8 mouse cellular contexts compared by ENCODE assay signal in the genomic region with DNA sequence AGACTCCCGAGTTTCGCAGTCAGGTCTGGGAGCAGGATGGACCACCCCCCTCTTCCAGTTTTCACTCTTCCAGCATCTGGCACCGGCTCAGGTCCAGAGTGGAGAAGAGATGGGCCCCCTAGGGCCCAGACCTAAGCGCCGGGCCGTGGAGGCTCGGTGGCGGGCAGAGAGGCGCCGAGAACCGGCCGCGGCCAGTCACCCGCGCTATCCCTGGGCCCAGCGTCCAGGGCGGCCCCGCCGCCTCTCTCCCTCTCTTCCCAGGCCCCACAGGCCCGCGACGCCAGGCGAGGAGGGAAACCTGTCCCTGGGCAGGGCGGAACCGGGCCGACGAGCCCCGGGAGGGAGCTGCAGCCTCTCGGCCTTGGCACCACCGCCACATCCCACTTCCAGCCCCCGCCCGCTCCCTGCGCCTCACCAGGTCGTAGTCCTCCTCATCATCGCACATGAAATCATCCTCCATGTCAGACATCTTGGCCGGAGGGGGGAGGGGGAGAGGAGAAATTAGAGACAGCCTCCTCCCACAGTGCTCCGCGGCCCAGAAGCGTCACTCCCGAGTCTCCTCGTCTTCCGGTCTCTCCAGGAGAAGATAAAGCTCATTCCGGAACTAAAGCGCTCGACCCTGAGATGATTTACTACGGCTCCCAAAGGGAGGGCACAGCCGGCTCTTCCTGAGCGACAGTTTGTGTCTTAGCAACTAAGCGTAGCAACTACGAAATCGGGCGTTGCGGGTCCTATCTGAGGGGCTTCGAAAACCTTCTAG. TPM values are rescaled to one million over a fixed set of nuclear protein-coding genes. Genes with fewer than 3 reads are reported as not detected.
DNase-seq lines count a peak whose midpoint lies in the region; ATAC-seq and TF ChIP-seq lines count a peak whose summit lies in the region.

A gene (plus strand): TSS at position 589 of the 760 bp plus-strand sequence.
A gene (minus strand): TSS at position 619 of the 760 bp plus-strand sequence.

- peak; percentile 98 for DNase-seq in CH12.LX (ENCODE audit: extremely low read depth)
- DNase-seq in c-Kit-positive CD71-positive TER-119-negative erythroid progenitor cells, embryonic 14.5 days (ENCODE audit: low read depth) = peak; percentile 96
- DNase-seq in forebrain, embryonic 11.5 days (ENCODE audit: low spot score) = peak; percentile 95
- DNase-seq in kidney, postnatal 36 days = peak; percentile 96 to 97
- DNase-seq in telencephalon, adult 2 months (ENCODE audit: low read depth, low spot score) = peak; percentile 97

- H3K36me3 ChIP-seq in CH12.LX (replicated peaks in 1 of 2; ENCODE audit: control insufficient read depth in 1 of 2, insufficient read depth in 1 of 2, low read length in 1 of 2) = peaks cover 0 to 5% of the 10 kb centered on the region in 2 experiments
- H3K36me3 ChIP-seq in forebrain, embryonic 11.5 days (ENCODE audit: control insufficient read depth, insufficient read depth, low read length) = no peaks in the 10 kb centered on the region
- no peaks in the 10 kb centered on the region for H3K36me3 ChIP-seq in heart, embryonic 16.5 days (ENCODE audit: control insufficient read depth, insufficient read depth)
- no peaks in the 10 kb centered on the region for H3K36me3 ChIP-seq in liver, embryonic 15.5 days (replicated peaks)
- H3K36me3 ChIP-seq in neural tube, embryonic 12.5 days = no peaks in the 10 kb centered on the region

- no peaks in the 10 kb centered on the region for H3K9me3 ChIP-seq in CH12.LX (replicated peaks; ENCODE audit: low read length)
- H3K9me3 ChIP-seq in forebrain, embryonic 11.5 days (ENCODE audit: control insufficient read depth, low read length) = no peaks in the 10 kb centered on the region
- no peaks in the 10 kb centered on the region for H3K9me3 ChIP-seq in heart, embryonic 16.5 days (replicated peaks; ENCODE audit: control insufficient read depth, low read length)
- no peaks in the 10 kb centered on the region for H3K9me3 ChIP-seq in liver, embryonic 15.5 days (replicated peaks)
- H3K9me3 ChIP-seq in neural tube, embryonic 12.5 days = no peaks in the 10 kb centered on the region

- peak within 1 kb of the TSS; percentile 20; the same call in 1 of the 2 replicates for H3K27ac ChIP-seq in CH12.LX (ENCODE audit: insufficient read depth, low read depth)
- peak within 1 kb of the TSS; percentile 68 for H3K27ac ChIP-seq in forebrain, embryonic 11.5 days (ENCODE audit: low read depth, low read length)
- H3K27ac ChIP-seq in heart, embryonic 16.5 days (ENCODE audit: low read length) = peak within 1 kb of the TSS; percentile 83
- peak within 1 kb of the TSS; percentile 91 for H3K27ac ChIP-seq in liver, embryonic 15.5 days (replicated peaks)
- H3K27ac ChIP-seq in neural tube, embryonic 12.5 days = peak within 1 kb of the TSS; percentile 83

- H3K4me2 ChIP-seq in CH12.LX (ENCODE audit: insufficient read depth, low read depth, poor library complexity, severe bottlenecking) = peak within 1 kb of the TSS; percentile 67; the same call in 1 of the 2 replicates
- peak within 1 kb of the TSS; percentile 75 for H3K4me2 ChIP-seq in forebrain, embryonic 11.5 days (ENCODE audit: low read depth, low read length, severe bottlenecking)
- H3K4me2 ChIP-seq in heart, embryonic 16.5 days (ENCODE audit: low read depth, low read length) = peak within 1 kb of the TSS; percentile 85
- H3K4me2 ChIP-seq in liver, embryonic 15.5 days = peak within 1 kb of the TSS; percentile 73
- H3K4me2 ChIP-seq in neural tube, embryonic 12.5 days (replicated peaks) = peak within 1 kb of the TSS; percentile 73

- H3K27me3 ChIP-seq in CH12.LX (replicated peaks) = no peaks in the 10 kb centered on the region
- no peaks in the 10 kb centered on the region for H3K27me3 ChIP-seq in forebrain, embryonic 11.5 days (ENCODE audit: control insufficient read depth, insufficient read depth, low read length)
- no peaks in the 10 kb centered on the region for H3K27me3 ChIP-seq in heart, embryonic 16.5 days (ENCODE audit: control insufficient read depth, insufficient read depth, low read length)
- H3K27me3 ChIP-seq in liver, embryonic 15.5 days = no peaks in the 10 kb centered on the region
- no peaks in the 10 kb centered on the region for H3K27me3 ChIP-seq in neural tube, embryonic 12.5 days (replicated peaks)

- TF ChIP-seq POLR2A in CH12.LX (IDR thresholded peaks at IDR 0.05; ENCODE audit: low read depth, low read length) = peak; percentile 90

- TF ChIP-seq RAD21 in CH12.LX (IDR thresholded peaks at IDR 0.05; ENCODE audit: low read depth, low read length) = no peak

- TF ChIP-seq CTCF in CH12.LX (conservative IDR thresholded peaks at IDR 0.05 in 1 of 2, IDR thresholded peaks at IDR 0.05 in 1 of 2; ENCODE audit: low read depth in 2 of 2, low read length in 2 of 2) = no peak

- H3K79me2 ChIP-seq in CH12.LX (replicated peaks; ENCODE audit: control insufficient read depth, extremely low read depth, insufficient read depth, poor library complexity, severe bottlenecking) = peaks cover 43% of the 10 kb centered on the region

- under 1% methylated on average over 44 of the region's 54 CpGs for WGBS in forebrain, embryonic 11.5 days
- under 1% methylated on average over 52 of the region's 54 CpGs for WGBS in heart, embryonic 16.5 days
- under 1% methylated on average over 50 of the region's 54 CpGs for WGBS in liver, embryonic 15.5 days (ENCODE audit: insufficient replicate concordance)
- 1% methylated on average over 52 of the region's 54 CpGs for WGBS in neural tube, embryonic 12.5 days

- peak within 1 kb of the TSS; percentile 84 to 100 (median 89) for H3K4me3 ChIP-seq in CH12.LX (replicated peaks in 1 of 3; ENCODE audit: low read depth in 2 of 3, low read length in 2 of 3, poor library complexity in 1 of 3)
- peak within 1 kb of the TSS; percentile 99 for H3K4me3 ChIP-seq in forebrain, embryonic 11.5 days (ENCODE audit: low read depth, low read length)
- H3K4me3 ChIP-seq in heart, embryonic 16.5 days (ENCODE audit: low read length) = peak within 1 kb of the TSS; percentile 72
- peak within 1 kb of the TSS; percentile 99 for H3K4me3 ChIP-seq in liver, embryonic 15.5 days (replicated peaks)
- peak within 1 kb of the TSS; percentile 100 for H3K4me3 ChIP-seq in neural tube, embryonic 12.5 days

- peak within 1 kb of the TSS; percentile 90 for H3K9ac ChIP-seq in CH12.LX (ENCODE audit: insufficient read depth, low read depth)
- peak within 1 kb of the TSS; percentile 98 for H3K9ac ChIP-seq in forebrain, embryonic 11.5 days (ENCODE audit: low read length)
- peak within 1 kb of the TSS; percentile 92 for H3K9ac ChIP-seq in heart, embryonic 16.5 days (ENCODE audit: low read length)
- peak within 1 kb of the TSS; percentile 99 for H3K9ac ChIP-seq in liver, embryonic 15.5 days
- H3K9ac ChIP-seq in neural tube, embryonic 12.5 days = peak within 1 kb of the TSS; percentile 99

- dilution Hi-C loops in CH12.LX (cut with MboI; ENCODE audit: extremely low pct_ligation_motif_present, extremely low pct_unique_long_range_greater_than_20kb, low sequenced_read_pairs) = no loop called here

- ATAC-seq in forebrain, embryonic 11.5 days (replicated peaks; ENCODE audit: low FRiP score) = peak; percentile 98
- peak; percentile 99 for ATAC-seq in heart, embryonic 16.5 days (replicated peaks; ENCODE audit: extremely low read depth, insufficient read depth, low FRiP score)
- peak; percentile 98 for ATAC-seq in liver, embryonic 15.5 days (ENCODE audit: insufficient read depth)
- ATAC-seq in neural tube, embryonic 12.5 days (ENCODE audit: low FRiP score, low read depth) = peak; percentile 99

- in situ Hi-C loops in CH12.LX (cut with MboI; ENCODE audit: low pct_ligation_motif_present, low pct_unique_long_range_greater_than_20kb, low sequenced_read_pairs) = no loop called here

- TF ChIP-seq EP300 in CH12.LX (IDR thresholded peaks at IDR 0.05; ENCODE audit: low read length) = no peak

- H3K4me1 ChIP-seq in CH12.LX (ENCODE audit: control insufficient read depth in 1 of 2, insufficient read depth in 2 of 2) = peaks cover 0 to 25% of the 10 kb centered on the region in 2 experiments; a peak in 2 of 4 replicates
- no peaks in the 10 kb centered on the region; the same call in 1 of the 2 replicates for H3K4me1 ChIP-seq in forebrain, embryonic 11.5 days (replicated peaks; ENCODE audit: control insufficient read depth, insufficient read depth, low read length)
- H3K4me1 ChIP-seq in heart, embryonic 16.5 days (ENCODE audit: control insufficient read depth, insufficient read depth, low read length) = peaks cover 7% of the 10 kb centered on the region
- H3K4me1 ChIP-seq in liver, embryonic 15.5 days (replicated peaks) = peaks cover 30% of the 10 kb centered on the region
- no peaks in the 10 kb centered on the region for H3K4me1 ChIP-seq in neural tube, embryonic 12.5 days

TF ChIP-seq in CH12.LX, 34 proteins besides CTCF, POLR2A, EP300 and RAD21 (continues in another document):
- TF ChIP-seq RCOR1 (conservative IDR thresholded peaks at IDR 0.05; ENCODE audit: low read depth, low read length) = no peak
- no peak for TF ChIP-seq E2F4 (IDR thresholded peaks at IDR 0.05; ENCODE audit: insufficient replicate concordance, low read depth, low read length)
- TF ChIP-seq GABPA (IDR thresholded peaks at IDR 0.05; ENCODE audit: insufficient replicate concordance, low read depth, low read length) = peak; percentile 47; the same call in 1 of the 2 replicates
- TF ChIP-seq TBP (conservative IDR thresholded peaks at IDR 0.05; ENCODE audit: low read depth, low read length) = peak; percentile 97
- no peak for TF ChIP-seq USF1 (IDR thresholded peaks at IDR 0.05; ENCODE audit: low read depth, low read length)
- TF ChIP-seq JUN (IDR thresholded peaks at IDR 0.05; ENCODE audit: insufficient read depth, low read depth, low read length) = no peak
- peak; percentile 94 for TF ChIP-seq ELF1 (IDR thresholded peaks at IDR 0.05; ENCODE audit: low read depth, low read length)

RNA-seq across cellular contexts. Expression of the first gene that starts in this region (rescaled TPM):
- total RNA-seq in CH12.LX (2012; rRNA removed) (40.2 and 41.8 TPM in 2 replicates), CH12.LX (2014; rRNA removed) (59.9 and 63.3 TPM in 2 replicates)
- polyA plus RNA-seq in CH12.LX (2012; ENCODE audit: insufficient read length, low read depth) = 36.7 and 40.4 TPM in 2 replicates
- 28.8 and 29.3 TPM in 2 replicates for polyA plus RNA-seq in forebrain, embryonic 11.5 days (2014; fragmentation: Nextera tagmentation; extraction: Ambion mirVana)
- 29.0 and 32.4 TPM in 2 replicates for polyA plus RNA-seq in heart, embryonic 16.5 days (2015; fragmentation: Nextera tagmentation; extraction: Ambion mirVana)
- polyA plus RNA-seq in liver, embryonic 15.5 days (2015; fragmentation: Nextera tagmentation; extraction: Ambion mirVana) = 9.3 and 9.5 TPM in 2 replicates
- 26.6 and 29.0 TPM in 2 replicates for polyA plus RNA-seq in neural tube, embryonic 12.5 days (2016; fragmentation: Nextera tagmentation; extraction: Ambion mirVana)

RNA-seq across cellular contexts. Expression of the second gene that starts in this region (rescaled TPM):
- total RNA-seq in CH12.LX (2012; rRNA removed) = 63.5 and 68.6 TPM in 2 replicates
- 313 and 408 TPM in 2 replicates for total RNA-seq in CH12.LX (2014; rRNA removed)
- 124 and 145 TPM in 2 replicates for polyA plus RNA-seq in CH12.LX (2012; ENCODE audit: insufficient read length, low read depth)
- 99.8 and 102 TPM in 2 replicates for polyA plus RNA-seq in forebrain, embryonic 11.5 days (2014; fragmentation: Nextera tagmentation; extraction: Ambion mirVana)
- 56.5 and 58.6 TPM in 2 replicates for polyA plus RNA-seq in heart, embryonic 16.5 days (2015; fragmentation: Nextera tagmentation; extraction: Ambion mirVana)
- polyA plus RNA-seq in liver, embryonic 15.5 days (2015; fragmentation: Nextera tagmentation; extraction: Ambion mirVana) = 36.2 and 39.5 TPM in 2 replicates
- 74.5 and 83.4 TPM in 2 replicates for polyA plus RNA-seq in neural tube, embryonic 12.5 days (2016; fragmentation: Nextera tagmentation; extraction: Ambion mirVana)

Comparison
In these comparisons a context has a peak if more than half of its experiments do, and no peak if none do; other contexts are left out.
1. Peak in every context shown above with its lines: DNase-seq, ATAC-seq, H3K4me3 ChIP-seq and H3K27ac ChIP-seq.
2. H3K27ac ChIP-seq: peak in every context shown above with its lines; median percentile 91 in liver, embryonic 15.5 days; 83 in heart, embryonic 16.5 days; 83 in neural tube, embryonic 12.5 days; 68 in forebrain, embryonic 11.5 days; 20 in CH12.LX.